Mouse (Mus musculus) ES-E14 (cell line): ENCODE results near the gene Fam57a. TPM values are rescaled to one million over a fixed set of nuclear protein-coding genes. Genes with fewer than 3 reads are reported as not detected.

Experiments
- DNase-seq: peaks from one replicate; pipeline ENCODE4 v3.0.0-alpha.2; 2013; ENCODE audit warnings: low read depth, low spot score
- H3K27ac ChIP-seq: 2 replicates; pipeline ENCODE4 v1.5.1; 2012; ENCODE audit warnings: low read depth, mild to moderate bottlenecking, low read length, moderate library complexity, mixed read lengths; ENCODE audit not compliant: poor library complexity, insufficient read depth, severe bottlenecking
- H3K36me3 ChIP-seq: 2 replicates; pipeline ENCODE4 v1.6.1; 2012; ENCODE audit warnings: mild to moderate bottlenecking, low read length, moderate library complexity, mixed read lengths; ENCODE audit not compliant: control insufficient read depth, poor library complexity, insufficient read depth, severe bottlenecking
- H3K4me1 ChIP-seq, 2 experiments: fragments of 150-350 bp in 1 of 2; sonication (generic) in 1 of 2; 2 replicates each; pipeline ENCODE4 v1.6.1; 2012; ENCODE audit warnings: low read length in 2 of 2, mild to moderate bottlenecking in 1 of 2, mixed read lengths in 1 of 2; ENCODE audit not compliant: control insufficient read depth in 2 of 2, insufficient read depth in 2 of 2, poor library complexity in 1 of 2
- H3K4me3 ChIP-seq, 2 experiments: fragments of 150-350 bp in 1 of 2; sonication (generic) in 1 of 2; 2 replicates each; pipeline ENCODE4 v1.5.1; 2012; ENCODE audit warnings: low read length in 2 of 2, low read depth in 1 of 2, mild to moderate bottlenecking in 1 of 2, mixed read lengths in 1 of 2; ENCODE audit not compliant: insufficient read depth in 1 of 2, poor library complexity in 1 of 2, severe bottlenecking in 1 of 2
- H3K9ac ChIP-seq: 2 replicates; pipeline ENCODE4 v1.6.1; 2012; ENCODE audit warnings: low read depth, mild to moderate bottlenecking, low read length, mixed read lengths; ENCODE audit not compliant: poor library complexity, insufficient read depth, severe bottlenecking
- H3K9me3 ChIP-seq: fragments of 150-350 bp; sonication (generic); 2 replicates; pipeline ENCODE4 v1.6.1; 2012; ENCODE audit warnings: low read depth, mild to moderate bottlenecking, low read length; ENCODE audit not compliant: control insufficient read depth, insufficient read depth
- CHD2 ChIP-seq: IDR thresholded peaks from 2 replicates; pipeline ENCODE4 v1.6.1; 2014; ENCODE audit warnings: mild to moderate bottlenecking, low read depth, low read length, inconsistent platforms
- HCFC1 ChIP-seq: IDR thresholded peaks from 2 replicates; pipeline ENCODE4 v1.6.1; 2012; ENCODE audit warnings: low read length, inconsistent platforms, borderline replicate concordance; ENCODE audit not compliant: insufficient read depth
- MAFK ChIP-seq: IDR thresholded peaks from 2 replicates; pipeline ENCODE4 v1.6.1; 2014; ENCODE audit warnings: mild to moderate bottlenecking, low read depth, low read length, inconsistent platforms; ENCODE audit not compliant: insufficient read depth
- ZC3H11A ChIP-seq: IDR thresholded peaks from 2 replicates; pipeline ENCODE4 v1.6.1; 2012; ENCODE audit warnings: low read depth, mild to moderate bottlenecking, inconsistent platforms, low read length, borderline replicate concordance
- ZNF384 ChIP-seq: IDR thresholded peaks from 2 replicates; pipeline ENCODE4 v1.6.1; 2012; ENCODE audit warnings: low read depth, low read length, inconsistent platforms
- in situ Hi-C, 2 experiments: fragments of 600-800 bp; cut with MboI; formaldehyde crosslinking; loops; one replicate each; pipeline ENCODE4 v1.15.1; 2025; ENCODE audit warnings: low sequenced_read_pairs in 2 of 2, inconsistent platforms in 1 of 2; ENCODE audit not compliant: unreplicated experiment in 2 of 2
- total RNA-seq: library from RNA; depleted of rRNA; stranded (reverse); fragments of 300-350 nt; gene quantifications from 2 replicates; pipeline ENCODE4 v1.2.3, GENCODE M21; 2012

Gene Fam57a
- total RNA-seq, 1 experiment = 11.3 TPM

GRCm38 (mm10) chr11:76145169-76145568 lies 34.3 kb upstream of the Fam57a start:
- no peak overlapping the region for H3K9ac ChIP-seq
- no peak overlapping the region for H3K27ac ChIP-seq
- TF ChIP-seq ZNF384 (no peak), HCFC1 (no peak), MAFK (no peak), CHD2 (no peak), ZC3H11A (no peak)
- H3K36me3 ChIP-seq = peaks cover 2% of the 10 kb centered on the region; the same call in 1 of the 2 replicates
- peaks cover 11% of the 10 kb centered on the region; the same call in 1 of the 2 replicates for H3K9me3 ChIP-seq
- in situ Hi-C loops = no loop called here
- DNase-seq = no peak
- H3K4me1 ChIP-seq = no peaks in the 10 kb centered on the region
- H3K4me3 ChIP-seq = no peak overlapping the region

GRCm38 (mm10) chr11:76146187-76147010 lies 33.1 kb upstream of the Fam57a start:
- Histone ChIP-seq H3K9me3 (peaks cover 16% of the 10 kb centered on the region), H3K27ac (no peak overlapping the region), H3K4me1 (0 out of 4 replicates have a peak, but pooled peaks cover 0 to 2% of the 10 kb centered on the region in 2 experiments), H3K9ac (no peak overlapping the region), H3K36me3 (peaks cover 2% of the 10 kb centered on the region; the same call in 1 of the 2 replicates), H3K4me3 (no peak overlapping the region)
- in situ Hi-C loops = no loop called here
- DNase-seq = no peak
- no peak for TF ChIP-seq HCFC1

- H3K4me3 ChIP-seq = no peak overlapping the region
- in situ Hi-C loops = no loop called here
- H3K27ac ChIP-seq = no peak overlapping the region
- no peak for TF ChIP-seq ZNF384
- TF ChIP-seq MAFK = no peak
- no peak for TF ChIP-seq HCFC1
- TF ChIP-seq ZC3H11A = no peak
- H3K9me3 ChIP-seq = peaks cover 16% of the 10 kb centered on the region
- 0 out of 4 replicates have a peak, but pooled peaks cover 0 to 2% of the 10 kb centered on the region in 2 experiments for H3K4me1 ChIP-seq
- peaks cover 2% of the 10 kb centered on the region; the same call in 1 of the 2 replicates for H3K36me3 ChIP-seq
- DNase-seq = no peak
- no peak overlapping the region for H3K9ac ChIP-seq
Measured at GRCm38 (mm10) chr11:76148055-76149008, 31.1 kb upstream of the Fam57a start.

GRCm38 (mm10) chr11:76150980-76151379 lies 28.5 kb upstream of the Fam57a start:
- TF ChIP-seq ZC3H11A (no peak), HCFC1 (no peak), CHD2 (no peak), ZNF384 (no peak), MAFK (no peak)
- Histone ChIP-seq H3K4me1 (0 out of 4 replicates have a peak, but pooled peaks cover 0 to 2% of the 10 kb centered on the region in 2 experiments), H3K9ac (no peak overlapping the region; the same call in 1 of the 2 replicates), H3K36me3 (peaks cover 2% of the 10 kb centered on the region; the same call in 1 of the 2 replicates), H3K27ac (peak overlapping the region; percentile 33; the same call in 1 of the 2 replicates), H3K9me3 (peaks cover 16% of the 10 kb centered on the region), H3K4me3 (no peak overlapping the region; a peak in 1 of 4 replicates)
- peak; percentile 11 for DNase-seq
- in situ Hi-C loops = no loop called here
